Mouse (Mus musculus): ENCODE data around the gene Ptms.

DNA sequence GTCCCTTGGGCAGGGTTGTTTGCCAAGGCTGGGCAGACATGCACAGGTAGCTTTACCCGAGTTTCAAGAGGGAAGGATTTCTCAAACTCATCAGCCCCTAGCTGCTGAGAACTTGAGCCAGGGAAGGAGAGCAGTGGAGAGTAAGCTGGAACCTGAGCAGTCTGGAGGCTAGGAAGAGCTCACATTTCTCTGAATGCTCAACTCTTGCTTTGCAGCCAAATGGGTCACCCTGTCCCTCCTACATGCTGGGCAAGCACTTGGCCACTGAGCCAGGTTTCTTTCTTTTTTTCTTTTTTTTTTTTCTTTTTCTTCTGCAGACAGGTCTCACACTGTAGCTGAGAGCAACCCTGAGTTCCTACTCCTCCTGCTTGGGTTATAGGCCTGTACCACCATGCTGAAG is 16.8 kb upstream of the Ptms start:
- no peak for TF ChIP-seq GATA1 (IDR thresholded peaks at IDR 0.05; ENCODE audit: low read length)
- TF ChIP-seq TAL1 (IDR thresholded peaks at IDR 0.05; ENCODE audit: low read length) = no peak
